Comparison of ENCODE assay signal across 8 mouse cellular contexts in genomic region chr4:153417926-153418325, GRCm38 (mm10).
DNase-seq lines count a peak whose midpoint lies in the region; ATAC-seq lines count a peak whose summit lies in the region.

No protein-coding gene starts in this region.

- no peak overlapping the region for H3K9ac ChIP-seq in hindbrain, embryonic 14.5 days
- H3K9ac ChIP-seq in limb, embryonic 15.5 days: no peak overlapping the region
- no peak overlapping the region for H3K9ac ChIP-seq in stomach, embryonic 14.5 days (replicated peaks; ENCODE audit: low read depth, low read length)

- H3K27me3 ChIP-seq in forebrain, embryonic 10.5 days (ENCODE audit: poor library complexity, severe bottlenecking): peaks cover 20% of the 10 kb centered on the region
- H3K27me3 ChIP-seq in hindbrain, embryonic 14.5 days (ENCODE audit: control insufficient read depth, insufficient read depth, low read length): no peaks in the 10 kb centered on the region
- H3K27me3 ChIP-seq in limb, embryonic 15.5 days: peaks cover 16% of the 10 kb centered on the region
- no peaks in the 10 kb centered on the region for H3K27me3 ChIP-seq in stomach, embryonic 14.5 days (ENCODE audit: control insufficient read depth, insufficient read depth, low read length)

- DNase-seq in heart, adult 11 months: peak; percentile 91
- DNase-seq in heart, adult 8-10 months (ENCODE audit: low spot score): no peak
- DNase-seq in adrenal gland, postnatal 10 days: peak; percentile 75
- DNase-seq in forebrain, embryonic 10.5 days (ENCODE audit: extremely low spot score, low spot score): peak; percentile 50
- peak; percentile 34 for DNase-seq in hindbrain, embryonic 14.5 days (ENCODE audit: low spot score)
- DNase-seq in urinary bladder, adult 18-20 months (ENCODE audit: low spot score in 2 of 2): no peak

- 3% methylated on average over 11 of the region's 12 CpGs for WGBS in forebrain, embryonic 10.5 days
- WGBS in hindbrain, embryonic 14.5 days: 5% methylated on average over 10 of the region's 12 CpGs
- WGBS in limb, embryonic 15.5 days: 3% methylated on average over 11 of the region's 12 CpGs
- WGBS in stomach, embryonic 14.5 days: 2% methylated on average over 11 of the region's 12 CpGs

- peaks cover 39% of the 10 kb centered on the region for H3K4me1 ChIP-seq in forebrain, embryonic 10.5 days
- peaks cover 16% of the 10 kb centered on the region for H3K4me1 ChIP-seq in hindbrain, embryonic 14.5 days (replicated peaks; ENCODE audit: control insufficient read depth, insufficient read depth, low read length)
- H3K4me1 ChIP-seq in limb, embryonic 15.5 days: peaks cover 10% of the 10 kb centered on the region
- H3K4me1 ChIP-seq in stomach, embryonic 14.5 days (ENCODE audit: control insufficient read depth, insufficient read depth, low read length): peaks cover 7% of the 10 kb centered on the region; the same call in 1 of the 2 replicates

- peak overlapping the region; percentile 40 for H3K4me2 ChIP-seq in hindbrain, embryonic 14.5 days (replicated peaks)
- H3K4me2 ChIP-seq in limb, embryonic 15.5 days: 0 out of 2 replicates have a peak overlapping the region, but pooled peaks have one; percentile 41
- peak overlapping the region; percentile 23; the same call in 1 of the 2 replicates for H3K4me2 ChIP-seq in stomach, embryonic 14.5 days (replicated peaks; ENCODE audit: low read depth, low read length)

- H3K27ac ChIP-seq in forebrain, embryonic 10.5 days: peak overlapping the region; percentile 27
- no peak overlapping the region for H3K27ac ChIP-seq in hindbrain, embryonic 14.5 days
- H3K27ac ChIP-seq in limb, embryonic 15.5 days: no peak overlapping the region
- H3K27ac ChIP-seq in stomach, embryonic 14.5 days (ENCODE audit: low read length): no peak overlapping the region

- no peaks in the 10 kb centered on the region for H3K9me3 ChIP-seq in forebrain, embryonic 10.5 days
- H3K9me3 ChIP-seq in hindbrain, embryonic 14.5 days (ENCODE audit: control insufficient read depth, low read length): no peaks in the 10 kb centered on the region
- no peaks in the 10 kb centered on the region for H3K9me3 ChIP-seq in limb, embryonic 15.5 days
- H3K9me3 ChIP-seq in stomach, embryonic 14.5 days (ENCODE audit: control insufficient read depth, low read depth, low read length): no peaks in the 10 kb centered on the region

- H3K36me3 ChIP-seq in forebrain, embryonic 10.5 days (replicated peaks): no peaks in the 10 kb centered on the region
- H3K36me3 ChIP-seq in hindbrain, embryonic 14.5 days (replicated peaks; ENCODE audit: control insufficient read depth, insufficient read depth): no peaks in the 10 kb centered on the region
- no peaks in the 10 kb centered on the region for H3K36me3 ChIP-seq in limb, embryonic 15.5 days
- no peaks in the 10 kb centered on the region for H3K36me3 ChIP-seq in stomach, embryonic 14.5 days (ENCODE audit: control insufficient read depth, insufficient read depth, low read length)

- H3K4me3 ChIP-seq in forebrain, embryonic 10.5 days: peak overlapping the region; percentile 51
- no peak overlapping the region for H3K4me3 ChIP-seq in hindbrain, embryonic 14.5 days (replicated peaks; ENCODE audit: low read length)
- no peak overlapping the region for H3K4me3 ChIP-seq in limb, embryonic 15.5 days
- no peak overlapping the region for H3K4me3 ChIP-seq in stomach, embryonic 14.5 days (ENCODE audit: low read depth, low read length)

- ATAC-seq in hindbrain, embryonic 14.5 days (ENCODE audit: low FRiP score): no peak
- no peak for ATAC-seq in limb, embryonic 15.5 days (ENCODE audit: insufficient number of reproducible peaks, low FRiP score, low TSS enrichment, low read depth)
- peak; percentile 17; the same call in 1 of the 2 replicates for ATAC-seq in stomach, embryonic 14.5 days (ENCODE audit: insufficient number of reproducible peaks, insufficient read depth, low FRiP score, low read depth)

Comparison
In these comparisons a context has a peak if more than half of its experiments do, and no peak if none do; other contexts are left out.
1. DNase-seq: peak in heart, adult 11 months (single experiment), adrenal gland, postnatal 10 days (single experiment), forebrain, embryonic 10.5 days (single experiment) and hindbrain, embryonic 14.5 days (single experiment); none in heart, adult 8-10 months (single experiment) and urinary bladder, adult 18-20 months (0 of 2).
2. Peak in every context shown above with its lines, with median percentiles within 50 percentile points of each other: H3K4me2 ChIP-seq.